Mouse (Mus musculus): ENCODE measurements around the gene Hoxd10. TPM values are rescaled to one million over a fixed set of nuclear protein-coding genes. Genes with fewer than 3 reads are reported as not detected.

The Hoxd10 gene
- total RNA-seq, 2 experiments from 2014 or later: not detected

GRCm38 (mm10) chr2:74707599-74707998 lies 15.9 kb downstream of the Hoxd10 start:
- ATAC-seq (replicated peaks; ENCODE audit: poor library complexity): no peak

DNA sequence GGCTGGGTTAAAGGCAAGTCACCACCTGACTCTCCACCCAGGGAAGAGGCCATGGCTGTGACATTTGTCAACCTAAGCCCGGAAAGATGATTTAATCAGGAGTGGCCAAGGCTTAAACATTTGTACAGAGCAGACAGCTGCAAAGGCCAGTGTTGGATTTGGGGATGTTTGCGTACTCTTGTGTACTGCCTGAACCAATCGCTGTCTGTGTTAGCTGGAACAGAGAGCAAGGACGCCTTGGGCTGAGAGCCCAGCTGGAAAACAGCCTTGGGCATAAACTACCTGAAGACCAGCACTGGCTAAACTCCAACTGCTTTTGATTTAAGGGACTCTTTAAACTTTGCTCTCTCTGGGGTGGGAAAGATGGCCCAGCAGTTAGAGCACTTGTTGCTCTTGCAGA lies 17.0 kb downstream of the Hoxd10 start:
- no peak for ATAC-seq (replicated peaks; ENCODE audit: poor library complexity)

DNA sequence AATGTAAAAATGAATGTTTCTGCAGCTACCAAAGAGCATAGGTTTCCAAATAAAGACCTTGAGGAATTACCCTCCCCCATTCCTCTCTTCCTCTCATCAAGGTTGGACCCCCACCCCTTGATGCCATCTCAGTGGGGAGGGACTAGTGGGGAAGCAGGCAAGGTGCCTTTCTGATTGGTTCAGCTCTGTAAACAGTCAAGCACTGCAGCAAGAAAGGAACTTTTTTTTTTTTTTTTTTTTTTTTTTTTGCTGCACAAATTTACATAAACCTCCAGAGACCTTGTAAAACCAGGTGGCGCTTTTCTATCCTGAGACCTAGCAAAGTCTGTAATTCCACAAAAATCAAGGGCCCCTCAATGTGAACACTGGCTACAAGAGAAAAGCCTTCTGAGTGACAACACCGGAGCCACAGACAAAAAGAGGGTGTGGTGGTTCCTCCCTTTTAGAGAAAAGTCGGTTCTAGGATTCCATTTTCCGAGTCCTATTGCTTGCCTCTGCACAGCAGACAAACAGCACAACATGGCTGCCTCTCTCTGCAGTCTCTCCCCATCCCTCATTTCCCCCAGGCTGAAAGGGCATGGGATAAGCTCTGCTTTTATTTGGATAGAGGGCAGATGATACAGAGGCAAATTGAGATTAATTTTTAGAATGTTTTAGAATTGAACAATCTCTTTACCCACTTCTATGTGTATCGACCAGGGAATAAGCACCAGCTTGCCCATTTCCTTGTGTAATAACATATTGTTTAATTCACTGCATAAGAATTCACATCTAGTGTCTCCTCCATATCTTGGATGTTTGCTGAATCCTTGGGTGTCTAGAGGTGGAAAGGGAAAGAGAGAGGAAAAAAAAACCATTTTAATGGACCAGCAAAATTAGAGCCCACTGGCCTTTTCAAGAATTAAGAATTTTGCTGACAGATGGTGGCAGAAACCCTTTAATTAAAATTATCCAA lies 18.0 kb downstream of the Hoxd10 start:
- ATAC-seq (replicated peaks; ENCODE audit: poor library complexity): no peak

GRCm38 (mm10) chr2:74710929-74711543 lies 19.3 kb downstream of the Hoxd10 start:
- ATAC-seq (replicated peaks; ENCODE audit: poor library complexity): no peak

- ATAC-seq (replicated peaks; ENCODE audit: poor library complexity): no peak
Measured at GRCm38 (mm10) chr2:74711721-74712621, 20.2 kb downstream of the Hoxd10 start, which contains the start of the genes Hoxd3 and Hoxd4. Gene Hoxd3, plus strand, starts transcription at chr2:74711927. Gene Hoxd4, plus strand, starts transcription at chr2:74711929.

DNA sequence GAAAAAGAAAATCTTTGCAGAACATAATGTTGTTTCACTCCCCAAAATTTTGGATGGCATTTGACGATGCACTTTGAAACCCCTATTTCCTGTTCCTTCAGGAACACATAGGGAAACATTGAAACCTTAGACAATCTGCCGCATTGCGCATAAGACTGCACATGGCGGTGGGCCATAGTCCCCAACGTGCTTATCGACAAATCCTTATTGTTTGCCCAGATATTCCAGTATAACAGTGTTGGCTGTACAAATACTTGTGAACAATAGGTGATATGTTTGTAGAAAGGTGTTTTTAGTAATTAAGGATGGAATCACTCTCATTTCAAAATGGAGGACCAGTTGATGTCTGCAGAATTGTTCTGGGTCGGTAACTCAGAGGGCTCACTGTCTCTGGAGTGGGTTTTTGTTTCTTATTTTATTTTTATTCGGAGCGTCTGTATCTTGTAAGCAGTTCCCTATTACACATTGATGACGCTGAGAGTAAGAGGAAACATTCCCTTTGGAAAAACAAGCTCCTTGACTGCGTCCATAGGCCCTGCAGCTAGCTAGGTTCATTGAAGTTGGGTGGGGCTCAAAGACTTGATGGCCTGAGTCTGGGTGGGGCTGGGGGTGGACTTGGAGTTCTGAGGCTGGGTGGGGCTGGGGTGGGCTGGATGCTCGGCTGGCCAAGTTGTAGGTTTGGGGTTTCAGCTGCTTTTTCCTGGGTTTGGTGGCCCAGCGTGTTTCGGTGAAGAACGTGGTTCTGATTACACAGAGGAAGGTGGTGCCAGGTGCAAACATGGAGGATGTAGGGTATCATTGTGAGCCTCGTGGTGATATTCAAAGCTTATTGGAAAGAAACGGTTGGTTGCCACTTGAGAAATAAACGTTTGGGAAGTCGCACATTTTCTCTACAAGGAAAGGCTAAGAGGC lies 21.8 kb downstream of the Hoxd10 start:
- ATAC-seq (replicated peaks; ENCODE audit: poor library complexity): no peak

DNA sequence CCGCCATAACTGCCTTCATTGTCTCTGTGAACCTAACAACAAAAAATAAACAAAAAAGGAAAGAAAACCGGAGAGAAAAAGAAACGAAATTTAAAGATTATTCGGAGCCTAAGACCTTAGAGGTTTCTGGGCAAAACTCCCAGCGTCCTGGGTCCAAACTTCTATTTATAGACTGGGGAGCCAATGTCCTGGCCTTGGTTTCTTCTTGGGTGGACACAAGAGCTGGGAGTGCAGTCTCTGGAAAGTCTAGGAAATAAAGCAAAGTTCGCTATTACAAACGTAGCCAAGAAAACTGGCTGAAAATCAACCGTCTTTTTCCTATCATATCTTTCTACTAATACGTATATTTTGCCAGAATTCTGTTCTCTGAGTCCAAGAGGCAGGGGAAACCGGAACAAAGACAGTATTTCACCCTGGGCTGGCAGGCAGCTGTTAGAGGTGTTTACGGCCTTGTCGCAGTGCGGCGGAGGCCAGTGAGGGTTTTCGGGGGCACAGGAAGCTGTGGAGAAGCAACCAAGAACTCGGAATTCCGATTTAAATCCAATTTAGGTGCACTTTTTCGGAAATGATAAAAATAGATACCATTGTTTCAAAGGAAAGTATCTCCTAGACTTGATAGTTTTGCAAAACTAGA lies 22.5 kb downstream of the Hoxd10 start:
- ATAC-seq (replicated peaks; ENCODE audit: poor library complexity): no peak

GRCm38 (mm10) chr2:74714881-74715280 lies 23.2 kb downstream of the Hoxd10 start:
- no peak for ATAC-seq (replicated peaks; ENCODE audit: poor library complexity)

DNA sequence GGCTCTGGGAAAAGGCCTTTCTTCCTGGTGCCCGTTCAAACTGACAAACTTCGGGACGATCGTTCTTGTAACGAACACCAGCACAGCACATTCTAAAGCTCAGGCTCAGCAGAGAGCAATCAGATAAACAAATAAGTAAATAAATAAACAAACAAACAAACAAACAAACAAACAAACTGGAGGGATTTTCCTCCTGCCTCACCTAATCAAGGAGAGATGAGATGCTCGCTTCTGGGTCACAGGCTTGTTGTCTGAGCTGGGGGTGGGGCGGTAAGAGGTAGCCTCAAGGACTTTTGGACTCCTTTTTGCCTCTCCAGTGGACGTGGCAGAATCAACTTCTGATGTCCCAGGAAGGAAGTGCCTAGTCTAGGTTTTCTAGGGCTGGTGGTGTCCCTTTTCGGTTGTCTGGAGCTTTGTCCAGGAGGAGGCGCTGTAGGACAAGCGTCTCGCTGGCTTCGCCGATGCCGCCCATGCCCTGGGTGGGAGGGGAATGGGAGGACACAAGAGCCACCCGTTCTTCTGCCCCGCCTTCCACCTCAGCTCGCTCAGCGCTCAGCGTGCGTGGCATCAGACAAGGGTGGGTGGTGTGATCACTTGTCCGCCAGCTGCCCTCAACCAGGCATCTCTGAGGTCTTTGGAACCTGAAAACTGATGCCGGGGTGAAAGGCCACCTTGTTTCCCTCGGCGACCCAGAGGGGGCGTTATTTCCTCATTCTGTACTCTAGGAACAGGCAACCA lies 23.9 kb downstream of the Hoxd10 start:
- peak; percentile 98 for ATAC-seq (replicated peaks; ENCODE audit: poor library complexity)

DNA sequence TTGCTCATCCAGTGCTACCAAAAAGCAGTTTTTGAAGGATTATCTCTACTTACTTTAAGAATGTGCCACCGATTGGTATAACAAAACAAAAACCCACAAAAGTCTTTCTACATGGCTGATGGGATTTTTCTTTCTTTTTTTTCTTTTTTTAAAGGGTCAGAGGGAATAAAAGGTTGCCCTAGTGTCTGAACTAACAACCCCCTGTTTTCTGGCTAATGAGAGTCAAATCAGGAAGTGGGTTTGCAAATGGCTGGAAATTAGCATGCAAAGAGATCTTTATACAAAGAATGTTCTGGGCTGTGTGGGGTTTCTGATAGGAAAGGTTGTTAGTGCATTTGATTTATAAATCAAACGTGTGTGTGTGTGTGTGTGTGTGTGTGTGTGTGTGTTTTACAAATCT lies 28.7 kb downstream of the Hoxd10 start:
- no peak for ATAC-seq (replicated peaks; ENCODE audit: poor library complexity)

DNA sequence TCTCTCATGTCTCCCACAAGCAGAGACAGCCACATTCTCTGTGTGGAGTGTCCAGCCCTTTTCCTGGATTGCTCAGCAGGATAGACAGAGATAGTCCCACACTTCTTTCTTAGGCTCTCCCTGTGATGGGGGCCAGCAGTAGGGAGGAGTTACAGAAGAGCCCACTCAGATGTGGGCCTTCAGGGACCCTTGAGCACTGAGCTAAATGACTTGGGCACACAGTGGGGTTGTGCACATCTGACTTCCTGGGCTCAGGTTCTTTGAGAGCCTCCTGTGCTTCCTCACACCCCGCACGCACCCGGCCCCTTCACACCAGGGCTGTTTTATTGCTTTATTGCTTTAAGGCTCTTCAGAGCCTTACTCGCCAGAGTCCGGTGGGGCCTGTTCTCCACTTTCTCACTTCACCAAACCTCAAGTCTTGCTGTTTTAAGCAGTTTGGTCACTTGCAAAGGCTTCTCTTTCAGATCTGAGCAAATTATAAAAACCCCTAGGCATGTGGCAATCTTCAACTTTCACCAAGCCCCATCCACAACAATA lies 29.3 kb downstream of the Hoxd10 start:
- no peak for ATAC-seq (replicated peaks; ENCODE audit: poor library complexity)

- no peak for ATAC-seq (replicated peaks; ENCODE audit: poor library complexity)
Measured at GRCm38 (mm10) chr2:74721882-74722281, 30.2 kb downstream of the Hoxd10 start.

GRCm38 (mm10) chr2:74722949-74723348 lies 31.2 kb downstream of the Hoxd10 start:
- ATAC-seq (replicated peaks; ENCODE audit: poor library complexity): no peak

- ATAC-seq (replicated peaks; ENCODE audit: poor library complexity): peak; percentile 39; the same call in 1 of the 2 replicates
Measured at GRCm38 (mm10) chr2:74724244-74725015, 32.7 kb downstream of the Hoxd10 start.

DNA sequence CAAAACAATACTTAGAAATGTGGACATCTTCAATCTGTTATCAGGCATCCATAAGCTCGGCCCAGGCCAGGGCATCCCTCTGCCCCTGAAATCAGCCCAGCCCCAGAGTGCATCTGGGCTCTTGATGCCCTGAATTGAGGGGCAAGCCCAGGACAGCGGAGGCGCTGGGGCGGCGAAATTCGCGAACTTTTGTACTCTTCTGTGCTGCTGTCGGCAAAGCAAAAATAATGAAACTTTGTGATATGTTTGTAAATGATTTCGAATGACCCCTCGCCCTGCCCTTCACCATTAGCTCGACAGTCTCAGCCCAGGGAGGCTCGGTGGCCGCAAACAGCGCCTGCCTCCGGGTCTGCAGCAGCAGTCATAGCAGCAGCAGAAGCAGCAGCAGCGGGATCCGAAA lies 33.4 kb downstream of the Hoxd10 start:
- no peak for ATAC-seq (replicated peaks; ENCODE audit: poor library complexity)

DNA sequence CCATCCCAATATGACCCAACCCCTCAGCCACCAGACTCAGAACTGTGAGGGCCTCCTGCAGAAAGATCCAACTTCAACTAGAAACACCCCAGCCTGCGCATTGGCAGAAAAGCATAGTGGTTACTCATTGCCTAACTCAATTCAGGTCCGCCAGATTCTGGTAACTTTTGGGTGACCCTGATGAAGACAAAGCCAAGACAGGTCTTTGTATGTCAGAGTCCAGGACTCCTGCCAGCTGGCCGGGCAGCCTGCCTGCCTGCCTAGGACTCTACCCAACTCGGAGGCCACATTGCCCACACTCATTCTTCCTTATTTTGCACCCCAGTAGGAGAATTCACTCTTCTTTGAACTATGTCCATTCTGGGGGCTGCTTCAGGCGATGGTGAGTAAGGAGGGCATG lies 34.8 kb downstream of the Hoxd10 start, which contains the start of gene Gm28230:
TSS of gene Gm28230 (plus strand) at position 178 of the 400 bp plus-strand sequence.
- no peak for ATAC-seq (replicated peaks; ENCODE audit: poor library complexity)

GRCm38 (mm10) chr2:74726973-74727639 lies 35.4 kb downstream of the Hoxd10 start:
- 0 out of 2 replicates have a peak, but pooled peaks have one; percentile 29 for ATAC-seq (replicated peaks; ENCODE audit: poor library complexity)

Data from megakaryocyte progenitor cell, adult 5-6 weeks (primary cell).